8 mouse cellular contexts compared by ENCODE assay signal in the genomic region with DNA sequence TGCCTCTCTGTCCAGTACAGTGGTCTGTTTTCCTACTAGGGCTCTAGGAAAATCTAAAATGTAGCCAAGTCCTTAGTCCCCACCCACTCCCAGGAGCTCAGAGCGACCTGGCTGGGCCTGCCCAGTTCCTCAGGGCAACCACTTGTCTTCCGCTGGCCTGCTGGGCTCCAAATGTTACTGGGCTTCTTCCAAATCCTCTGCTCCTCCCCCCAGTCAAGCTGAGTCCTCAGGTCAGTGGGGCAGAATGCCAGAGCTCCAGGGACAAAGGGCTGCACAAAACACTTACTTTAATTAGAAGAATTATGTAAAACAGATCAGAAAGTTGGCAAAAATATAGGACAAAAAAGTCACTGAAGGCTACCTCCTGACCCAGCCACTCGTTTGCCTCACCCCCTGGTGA. TPM values are rescaled to one million over a fixed set of nuclear protein-coding genes. Genes with fewer than 3 reads are reported as not detected.
A peak's percentile ranks its signal among the peaks of the same experiment; 100 is the strongest.
DNase-seq lines count a peak whose midpoint lies in the region; ATAC-seq and TF ChIP-seq lines count a peak whose summit lies in the region.

No protein-coding gene starts in this region.

- TF ChIP-seq POLR2A in thymus, adult 2 months (IDR thresholded peaks at IDR 0.05; ENCODE audit: control insufficient read depth, extremely low read depth, insufficient read depth, low read length, poor library complexity), result no peak

- peak; percentile 17; the same call in 1 of the 2 replicates for ATAC-seq in embryonic facial prominence, embryonic 14.5 days (ENCODE audit: low read depth)
- ATAC-seq in stomach, embryonic 16.5 days (ENCODE audit: insufficient read depth, low FRiP score), result no peak

- H3K4me2 ChIP-seq in embryonic facial prominence, embryonic 14.5 days (ENCODE audit: low read depth, low read length), result no peak overlapping the region
- H3K4me2 ChIP-seq in stomach, embryonic 16.5 days (ENCODE audit: low read depth, low read length), result no peak overlapping the region

- no peak for TF ChIP-seq CTCF in thymus, adult 2 months (IDR thresholded peaks at IDR 0.05; ENCODE audit: borderline replicate concordance, control insufficient read depth, extremely low read depth, insufficient read depth, low read length, poor library complexity)

- H3K4me1 ChIP-seq in embryonic facial prominence, embryonic 14.5 days (ENCODE audit: control insufficient read depth, insufficient read depth, low read length), result peaks cover 40% of the 10 kb centered on the region
- peaks cover 61% of the 10 kb centered on the region for H3K4me1 ChIP-seq in heart, embryonic 10.5 days
- peaks cover 63% of the 10 kb centered on the region for H3K4me1 ChIP-seq in stomach, embryonic 16.5 days (ENCODE audit: control insufficient read depth, insufficient read depth, low read length)
- H3K4me1 ChIP-seq in thymus, adult 2 months (replicated peaks; ENCODE audit: control insufficient read depth, insufficient read depth, low read length), result peaks cover 76% of the 10 kb centered on the region

- peak; percentile 21 for DNase-seq in 416B (ENCODE audit: low read depth)
- peak; percentile 81 for DNase-seq in adrenal gland, postnatal 25 days
- peak; percentile 80 for DNase-seq in embryonic facial prominence, embryonic 14.5 days (ENCODE audit: low spot score)
- DNase-seq in heart, embryonic 10.5 days (ENCODE audit: low spot score), result no peak
- DNase-seq in kidney, postnatal 14 days, result peak; percentile 95
- peak; percentile 94 for DNase-seq in lung, postnatal 36 days
- DNase-seq in thymus, adult 2 months, result no peak

- H3K4me3 ChIP-seq in embryonic facial prominence, embryonic 14.5 days (ENCODE audit: low read depth, low read length), result no peak overlapping the region
- H3K4me3 ChIP-seq in heart, embryonic 10.5 days, result no peak overlapping the region
- no peak overlapping the region for H3K4me3 ChIP-seq in stomach, embryonic 16.5 days (replicated peaks; ENCODE audit: low read length)
- H3K4me3 ChIP-seq in thymus, adult 2 months (ENCODE audit: control insufficient read depth, insufficient read depth, low read length), result no peak overlapping the region

- H3K9me3 ChIP-seq in embryonic facial prominence, embryonic 14.5 days (ENCODE audit: control insufficient read depth, low read length), result no peaks in the 10 kb centered on the region
- H3K9me3 ChIP-seq in heart, embryonic 10.5 days, result no peaks in the 10 kb centered on the region
- no peaks in the 10 kb centered on the region for H3K9me3 ChIP-seq in stomach, embryonic 16.5 days (replicated peaks; ENCODE audit: control insufficient read depth, low read length)

- 16% methylated on average over 3 of the region's 3 CpGs for WGBS in embryonic facial prominence, embryonic 14.5 days
- WGBS in heart, embryonic 10.5 days, result 15% methylated on average over 3 of the region's 3 CpGs
- 23% methylated on average over 3 of the region's 3 CpGs for WGBS in stomach, embryonic 16.5 days
- 47% methylated on average over 3 of the region's 3 CpGs for WGBS in thymus, adult 2 months

- no peak overlapping the region for H3K27ac ChIP-seq in embryonic facial prominence, embryonic 14.5 days (replicated peaks; ENCODE audit: low read depth, low read length)
- 0 out of 2 replicates have a peak overlapping the region, but pooled peaks have one; percentile 16 for H3K27ac ChIP-seq in heart, embryonic 10.5 days
- H3K27ac ChIP-seq in stomach, embryonic 16.5 days (ENCODE audit: low read length), result 0 out of 2 replicates have a peak overlapping the region, but pooled peaks have one; percentile 37
- H3K27ac ChIP-seq in thymus, adult 2 months (ENCODE audit: control insufficient read depth, insufficient read depth, low read length), result no peak overlapping the region

- no peak overlapping the region for H3K9ac ChIP-seq in embryonic facial prominence, embryonic 14.5 days (ENCODE audit: low read depth, low read length)
- no peak overlapping the region for H3K9ac ChIP-seq in stomach, embryonic 16.5 days (ENCODE audit: low read length)

- no peaks in the 10 kb centered on the region for H3K27me3 ChIP-seq in embryonic facial prominence, embryonic 14.5 days (replicated peaks; ENCODE audit: control insufficient read depth, insufficient read depth, low read length)
- H3K27me3 ChIP-seq in heart, embryonic 10.5 days (ENCODE audit: insufficient read depth, poor library complexity, severe bottlenecking), result 0 out of 2 replicates have a peak, but pooled peaks cover 3% of the 10 kb centered on the region
- H3K27me3 ChIP-seq in stomach, embryonic 16.5 days (ENCODE audit: control insufficient read depth, insufficient read depth, low read length), result no peaks in the 10 kb centered on the region
- H3K27me3 ChIP-seq in thymus, adult 2 months (ENCODE audit: control insufficient read depth, insufficient read depth, low read length), result no peaks in the 10 kb centered on the region

- no peaks in the 10 kb centered on the region for H3K36me3 ChIP-seq in embryonic facial prominence, embryonic 14.5 days (ENCODE audit: control insufficient read depth, insufficient read depth, low read length)
- H3K36me3 ChIP-seq in heart, embryonic 10.5 days, result no peaks in the 10 kb centered on the region
- H3K36me3 ChIP-seq in stomach, embryonic 16.5 days (ENCODE audit: control insufficient read depth, insufficient read depth, low read length), result no peaks in the 10 kb centered on the region
- H3K36me3 ChIP-seq in thymus, adult 2 months (ENCODE audit: control insufficient read depth, insufficient read depth, low read length), result no peaks in the 10 kb centered on the region

RNA-seq across cellular contexts. Expression of a gene that starts 56.1 kb away (rescaled TPM):
- 14.4 and 17.2 TPM in 2 replicates for total RNA-seq in adrenal gland, postnatal 25 days (2021)
- 57.1 and 57.7 TPM in 2 replicates for polyA plus RNA-seq in embryonic facial prominence, embryonic 14.5 days (2014; fragmentation: Nextera tagmentation; extraction: Ambion mirVana)
- 18.4 and 25.4 TPM in 2 replicates for polyA plus RNA-seq in heart, embryonic 10.5 days (2016; fragmentation: Nextera tagmentation; extraction: Ambion mirVana)
- polyA plus RNA-seq in stomach, embryonic 16.5 days (2015; fragmentation: Nextera tagmentation; extraction: Ambion mirVana), result 64.1 and 72.2 TPM in 2 replicates
- polyA plus RNA-seq in thymus, adult 2 months (2012; rRNA removed), result 322 and 334 TPM in 2 replicates

Comparison
In these comparisons a context has a peak if more than half of its experiments do, and no peak if none do; other contexts are left out.
1. DNase-seq: peak in 416B (single experiment), adrenal gland, postnatal 25 days (single experiment), embryonic facial prominence, embryonic 14.5 days (single experiment), kidney, postnatal 14 days (single experiment) and lung, postnatal 36 days (single experiment); none in heart, embryonic 10.5 days (single experiment) and thymus, adult 2 months (single experiment).
2. H3K27ac ChIP-seq: peak in heart, embryonic 10.5 days (single experiment) and stomach, embryonic 16.5 days (single experiment); none in embryonic facial prominence, embryonic 14.5 days (single experiment) and thymus, adult 2 months (single experiment).